Mouse (Mus musculus) kidney, adult 2 months (tissue): ENCODE data around the gene Zkscan3. TPM values are rescaled to one million over a fixed set of nuclear protein-coding genes. Genes with fewer than 3 reads are reported as not detected.

Experiments used
- DNase-seq: peaks from one replicate; pipeline ENCODE4 v3.0.0; 2021
- H3K27ac ChIP-seq: fragments of 200-500 bp; 2 replicates; pipeline ENCODE4 v1.5.1; 2012; ENCODE audit warnings: low read depth, low read length, control low read depth, inconsistent platforms; ENCODE audit not compliant: insufficient read depth
- H3K27me3 ChIP-seq: fragments of 200-500 bp; replicated peaks from 2 replicates; pipeline ENCODE4 v1.6.1; 2012; ENCODE audit warnings: mild to moderate bottlenecking, moderate library complexity, low read length, inconsistent platforms; ENCODE audit not compliant: control insufficient read depth, insufficient read depth
- H3K36me3 ChIP-seq: fragments of 200-500 bp; 2 replicates; pipeline ENCODE4 v1.6.1; 2012; ENCODE audit warnings: mild to moderate bottlenecking, moderate library complexity, low read length, inconsistent platforms; ENCODE audit not compliant: control insufficient read depth, insufficient read depth
- H3K4me1 ChIP-seq: fragments of 200-500 bp; 2 replicates; pipeline ENCODE4 v1.6.1; 2011; ENCODE audit warnings: low read length; ENCODE audit not compliant: control insufficient read depth, insufficient read depth
- H3K4me3 ChIP-seq: fragments of 200-500 bp; 2 replicates; pipeline ENCODE4 v1.5.1; 2011; ENCODE audit warnings: mild to moderate bottlenecking, low read depth, low read length, control low read depth; ENCODE audit not compliant: insufficient read depth
- CTCF ChIP-seq: fragments of 200-500 bp; conservative IDR thresholded peaks from 2 replicates; pipeline ENCODE4 v1.5.1; 2011; ENCODE audit warnings: low read depth, mild to moderate bottlenecking, control low read depth, low read length, moderate library complexity, mixed read lengths; ENCODE audit not compliant: insufficient read depth, insufficient read length
- POLR2A ChIP-seq: fragments of 200-500 bp; IDR thresholded peaks from one replicate; pipeline ENCODE4 v1.6.1; 2011; ENCODE audit warnings: low read depth, low read length, control low read depth
- WGBS: fragments of 180-500 bp; shearing (Covaris S2); methylation state at CpG from one replicate; pipeline ENCODE4 v1.1.7; 2018; 5-methylcytosine and 5-hydroxymethylcytosine counted together
- polyA plus RNA-seq: library from polyadenylated mRNA; depleted of rRNA; stranded (reverse); fragments of >200 nt; gene quantifications from 2 replicates; pipeline ENCODE4 v1.2.3, GENCODE M21; 2012; rRNA removed

Zkscan3 gene
- polyA plus RNA-seq, 1 experiment, result 18.4 TPM

DNA sequence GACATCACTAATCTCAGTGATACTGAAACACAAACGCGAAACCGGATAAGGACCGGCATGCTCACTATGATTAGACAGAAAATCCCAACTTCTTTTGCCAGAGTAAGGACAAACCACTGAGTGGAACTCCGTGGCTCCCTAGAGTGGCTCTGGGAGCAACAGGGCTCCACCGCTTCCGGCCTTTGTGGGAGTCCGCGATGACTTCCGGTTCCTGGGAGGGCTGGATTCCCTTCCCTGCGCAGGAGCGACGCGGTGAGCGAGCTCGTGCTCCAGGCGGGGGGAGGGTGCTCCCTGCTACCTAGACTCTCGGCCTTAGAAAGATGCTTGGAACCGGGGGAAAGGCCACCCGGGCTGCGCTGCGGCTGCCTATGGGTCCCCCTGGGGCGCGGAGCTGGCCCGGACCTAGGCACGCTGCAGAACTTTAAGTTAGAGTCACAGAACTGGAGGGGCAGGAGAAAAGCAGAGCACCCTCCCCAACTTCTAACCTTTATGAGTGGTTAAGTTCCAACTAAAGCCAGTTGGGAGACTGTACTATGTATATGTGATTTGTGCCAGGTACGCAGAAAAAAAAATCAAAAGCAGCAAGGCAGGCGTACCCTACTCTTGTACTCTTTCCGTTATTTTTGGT, 39.8 kb downstream of the Zkscan3 start, which contains the start of gene Zscan12:
Gene Zscan12, plus strand, starts transcription at position 200 of the 628 bp plus-strand sequence.
- DNase-seq, result peak; percentile 96
- no peaks in the 10 kb centered on the region; the same call in 1 of the 2 replicates for H3K4me1 ChIP-seq
- under 1% methylated on average over 29 of the region's 29 CpGs for WGBS
- no peaks in the 10 kb centered on the region; the same call in 1 of the 2 replicates for H3K36me3 ChIP-seq
- H3K27me3 ChIP-seq, result no peaks in the 10 kb centered on the region
- peak within 1 kb of the TSS; percentile 79 for H3K27ac ChIP-seq
- no peak for TF ChIP-seq CTCF
- peak; percentile 59 for TF ChIP-seq POLR2A
- H3K4me3 ChIP-seq, result peak within 1 kb of the TSS; percentile 98

DNA sequence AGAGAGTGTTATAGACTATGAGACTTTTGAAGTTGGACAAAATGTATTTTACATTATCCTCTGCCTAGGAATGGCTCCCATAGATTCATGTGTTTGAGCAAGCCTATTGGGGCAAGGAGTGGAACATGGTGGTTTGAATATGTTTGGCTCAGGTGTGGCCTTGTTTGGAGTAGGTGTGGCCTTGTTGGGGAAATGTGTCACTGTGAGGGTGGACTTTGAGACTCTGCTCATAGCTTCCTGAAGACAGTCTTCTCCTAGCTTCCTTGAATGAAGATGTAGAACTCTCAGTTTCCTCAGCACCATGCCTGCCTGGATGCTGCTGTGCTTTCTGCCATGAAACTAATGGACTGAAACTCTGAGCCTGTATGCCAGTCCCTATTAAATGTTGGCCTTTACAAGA, 52.0 kb downstream of the Zkscan3 start:
- Histone ChIP-seq H3K36me3 (no peaks in the 10 kb centered on the region), H3K4me1 (no peaks in the 10 kb centered on the region), H3K27ac (no peak overlapping the region), H3K27me3 (no peaks in the 10 kb centered on the region), H3K4me3 (no peak overlapping the region)
- DNase-seq, result no peak
- TF ChIP-seq POLR2A (no peak), CTCF (no peak)

DNA sequence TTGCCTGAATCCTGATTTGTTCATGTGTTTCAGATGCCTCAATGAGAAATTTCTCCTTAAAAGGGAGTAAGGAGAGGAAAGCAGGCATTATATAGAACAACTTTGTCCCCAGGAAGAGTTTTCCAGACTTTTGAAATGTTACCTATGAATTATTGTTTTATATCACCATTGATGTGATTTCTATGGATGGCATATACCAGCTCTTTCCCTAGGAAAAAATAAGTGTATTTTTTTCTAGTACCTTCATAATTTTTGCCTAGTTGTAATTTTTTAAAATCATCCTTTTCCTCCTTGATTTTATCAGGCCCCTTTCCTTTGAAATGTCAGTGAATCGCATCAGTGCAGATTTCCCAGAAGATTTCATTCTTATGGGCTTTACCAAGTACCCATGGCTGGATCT, 55.9 kb downstream of the Zkscan3 start, which contains the start of gene Olfr1367:
Gene Olfr1367, plus strand, starts transcription at position 301 of the 400 bp plus-strand sequence.
- H3K36me3 ChIP-seq, result no peaks in the 10 kb centered on the region
- TF ChIP-seq POLR2A, result no peak
- no peak for TF ChIP-seq CTCF
- no peak for DNase-seq
- no peaks in the 10 kb centered on the region for H3K4me1 ChIP-seq
- WGBS, result 85% methylated on average over 1 of the region's 1 CpGs
- H3K27ac ChIP-seq, result no peak within 1 kb of the TSS
- H3K27me3 ChIP-seq, result no peaks in the 10 kb centered on the region
- no peak within 1 kb of the TSS for H3K4me3 ChIP-seq

Other genes starting within 250 kb of the Zkscan3 start
- 29.9 and 30.2 TPM in 2 replicates for gene Trim27, start 223.3 kb downstream of the Zkscan3 start, polyA plus RNA-seq
- gene Gpx5, start 110.0 kb downstream of the Zkscan3 start, polyA plus RNA-seq, result not detected in 2 replicates
- gene Gpx6, start 90.6 kb downstream of the Zkscan3 start, polyA plus RNA-seq, result 24.6 and 28.9 TPM in 2 replicates
- gene Olfr1367, start 55.8 kb downstream of the Zkscan3 start, polyA plus RNA-seq, result not detected in 2 replicates
- gene Zscan12, start 39.9 kb downstream of the Zkscan3 start, polyA plus RNA-seq, result 1.6 TPM in 2 replicates
- 1.1 and 1.2 TPM in 2 replicates for gene Pgbd1, start 38.3 kb upstream of the Zkscan3 start, polyA plus RNA-seq
- 13.7 and 14.7 TPM in 2 replicates for gene Zscan26, start 51.0 kb upstream of the Zkscan3 start, polyA plus RNA-seq
- gene Nkapl, start 65.8 kb upstream of the Zkscan3 start, polyA plus RNA-seq, result 0.13 and 0.23 TPM in 2 replicates
- 0.54 and 0.56 TPM in 2 replicates for gene Zkscan4, start 76.2 kb upstream of the Zkscan3 start, polyA plus RNA-seq
- not detected in 2 replicates for gene Gm10065, start 76.7 kb upstream of the Zkscan3 start, polyA plus RNA-seq
- 0.26 and 0.34 TPM in 2 replicates for gene AK157302, start 92.5 kb upstream of the Zkscan3 start, polyA plus RNA-seq
- gene Gm11273, start 98.7 kb upstream of the Zkscan3 start, polyA plus RNA-seq, result 54.6 and 55.1 TPM in 2 replicates
- 3.0 and 4.2 TPM in 2 replicates for gene Zkscan8, start 128.4 kb upstream of the Zkscan3 start, polyA plus RNA-seq
- gene Olfr1366, start 140.1 kb upstream of the Zkscan3 start, polyA plus RNA-seq, result not detected in 2 replicates
- gene Olfr1535, start 157.1 kb upstream of the Zkscan3 start, polyA plus RNA-seq, result not detected in 2 replicates
- not detected in 2 replicates for gene Olfr1364, start 179.0 kb upstream of the Zkscan3 start, polyA plus RNA-seq
- gene Olfr1362, start 211.3 kb upstream of the Zkscan3 start, polyA plus RNA-seq, result not detected in 2 replicates
- gene Olfr11, start 239.8 kb upstream of the Zkscan3 start, polyA plus RNA-seq, result not detected in 2 replicates